Mouse (Mus musculus) brain, embryonic 14.5 days (tissue): ENCODE measurements around the gene Zbtb37.

Source experiments
- CTCF ChIP-seq: fragments of 200-500 bp; IDR thresholded peaks from 2 replicates; pipeline ENCODE4 v1.5.1; 2012; ENCODE audit warnings: inconsistent platforms, mild to moderate bottlenecking, moderate library complexity, borderline replicate concordance; ENCODE audit not compliant: insufficient read depth, insufficient read length; ENCODE audit errors: extremely low read depth
- POLR2A ChIP-seq: fragments of 200-500 bp; IDR thresholded peaks from 2 replicates; pipeline ENCODE4 v1.6.1; 2012; ENCODE audit warnings: mild to moderate bottlenecking, inconsistent platforms, borderline replicate concordance; ENCODE audit not compliant: poor library complexity, insufficient read depth, insufficient read length, severe bottlenecking; ENCODE audit errors: extremely low read depth

DNA sequence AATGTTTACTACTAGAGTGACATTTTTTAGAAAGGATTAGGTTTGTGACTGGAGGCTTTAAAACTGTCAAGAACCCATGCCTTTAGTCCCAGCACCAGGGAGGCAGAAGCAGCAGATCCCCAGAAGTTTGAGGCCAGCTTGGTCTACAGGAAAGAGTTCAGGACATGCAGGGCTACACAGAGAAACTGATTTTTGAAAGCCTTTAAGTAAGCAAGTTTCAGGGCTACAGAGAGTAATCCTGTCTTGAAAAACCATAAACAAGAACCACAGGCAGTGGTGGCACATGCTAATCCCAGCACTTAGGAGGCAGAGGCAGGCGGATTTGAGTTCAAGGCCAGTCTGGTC, 5.7 kb upstream of the Zbtb37 start:
- TF ChIP-seq CTCF (no peak), POLR2A (no peak)
